Mouse (Mus musculus) heart, postnatal 25 days (tissue): Measurements from ENCODE around the gene Depdc7. TPM values are rescaled to one million over a fixed set of nuclear protein-coding genes. Genes with fewer than 3 reads are reported as not detected.

ENCODE experiments used
- DNase-seq: peaks from one replicate; pipeline ENCODE4 v3.0.0; 2022; ENCODE audit warnings: low spot score
- intact Hi-C: fragments of 180-260 bp; cut with DNase I; formaldehyde crosslinking; loops from one replicate; pipeline ENCODE4 v1.15.1; 2025
- total RNA-seq, 2 experiments: library from RNA; stranded (reverse); gene quantifications; 2 replicates each; pipeline ENCODE4 v1.2.3; 2021

Gene Depdc7
- total RNA-seq = under 1 TPM; 0.89 to 0.99 TPM

- intact Hi-C loops = loop anchor here (5.0 kb wide), 1 partner anchor 55 kb away; no protein-coding TSS in a partner anchor
- DNase-seq = peak; percentile 74
These were observed at the start of gene Depdc7 for GRCm38 (mm10) chr2:104742741-104743064. Gene Depdc7, minus strand, starts transcription at chr2:104742878.

GRCm38 (mm10) chr2:104774763-104775162 is 32.1 kb upstream of the Depdc7 start:
- no peak for DNase-seq
- intact Hi-C loops = loop anchor here (1.0 kb wide), 1 partner anchor 89 kb away; no protein-coding TSS in a partner anchor

GRCm38 (mm10) chr2:104768697-104769096 is 26.0 kb upstream of the Depdc7 start:
- no peak for DNase-seq
- intact Hi-C loops = no loop called here

GRCm38 (mm10) chr2:104764018-104764417 is 21.3 kb upstream of the Depdc7 start:
- intact Hi-C loops = no loop called here
- no peak for DNase-seq

- no peak for DNase-seq
- intact Hi-C loops = no loop called here
These were observed 20.5 kb upstream of the Depdc7 start for GRCm38 (mm10) chr2:104763134-104763703.

- no peak for DNase-seq
- intact Hi-C loops = loop anchor here (10.0 kb wide), 1 partner anchor 306 kb away; no protein-coding TSS in a partner anchor
These were observed 7.9 kb upstream of the Depdc7 start for GRCm38 (mm10) chr2:104750611-104751010.

DNA sequence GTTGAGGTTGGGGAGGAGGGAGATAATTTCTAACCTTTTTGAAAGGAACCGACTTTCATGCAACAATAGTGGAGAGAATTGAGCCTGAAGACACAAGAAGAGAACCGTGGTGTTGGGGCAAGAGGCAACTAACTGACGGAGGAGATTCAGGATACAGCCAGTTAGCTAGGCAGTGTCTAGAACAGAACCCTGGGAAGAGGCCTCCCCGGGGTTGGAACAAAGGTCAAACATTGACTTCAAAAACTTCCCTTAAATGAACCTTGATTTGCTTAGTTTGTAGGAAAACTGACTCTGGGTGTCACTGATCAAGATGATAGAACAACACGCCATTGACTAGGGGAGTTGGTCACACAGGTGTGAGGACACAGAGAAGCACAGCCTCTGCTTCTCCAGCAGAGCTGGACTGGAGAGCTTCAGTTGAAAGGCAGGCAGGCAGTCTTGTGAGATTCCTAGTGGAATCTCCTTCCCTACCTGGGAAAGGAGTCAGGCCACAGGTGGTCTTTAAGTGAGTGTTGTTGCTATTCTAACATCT is 6.0 kb upstream of the Depdc7 start:
- intact Hi-C loops = no loop called here
- no peak for DNase-seq

GRCm38 (mm10) chr2:104746251-104746650 is 3.6 kb upstream of the Depdc7 start:
- DNase-seq = no peak
- intact Hi-C loops = no loop called here

DNA sequence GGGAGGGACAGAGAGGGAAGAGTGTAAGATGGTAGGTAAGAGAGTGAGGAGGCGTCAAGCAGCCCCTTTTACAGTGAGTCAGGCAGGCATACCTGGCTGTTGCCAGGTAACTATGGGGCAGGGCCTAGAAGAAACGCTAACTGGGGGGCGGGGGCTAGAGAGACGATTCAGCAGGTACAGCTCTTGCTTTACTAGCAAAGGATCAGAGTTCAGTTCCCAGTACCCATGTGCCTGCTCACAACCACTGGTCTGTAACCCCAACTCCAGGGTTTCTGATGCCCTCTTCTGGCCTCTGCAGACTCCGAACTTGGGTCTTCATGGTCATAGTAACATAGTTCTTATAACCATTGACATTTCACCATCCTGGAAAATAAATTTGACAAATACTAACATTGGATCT is 1.3 kb upstream of the Depdc7 start:
- intact Hi-C loops = loop anchor here (5.0 kb wide), 1 partner anchor 57 kb away; no protein-coding TSS in a partner anchor
- no peak for DNase-seq

DNA sequence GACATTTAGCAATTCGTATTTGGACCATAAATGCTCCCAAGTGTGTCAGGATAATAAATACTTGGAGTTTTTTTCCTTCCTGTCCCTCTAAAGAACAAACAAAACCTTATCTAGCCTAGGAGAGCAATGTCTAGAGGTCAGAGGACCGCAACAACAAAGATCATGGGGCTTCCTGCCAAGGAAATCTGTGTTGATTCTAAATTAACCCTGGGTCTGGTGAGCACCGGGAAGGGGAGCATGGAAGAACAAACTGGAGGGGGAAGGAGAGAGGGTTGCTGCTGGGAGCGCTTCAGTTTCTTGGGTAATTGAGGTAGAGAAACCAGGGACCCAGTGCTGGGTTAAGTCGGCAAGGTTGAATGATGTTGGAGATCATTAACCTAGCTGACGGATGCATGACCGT is 482 bp upstream of the Depdc7 start:
- DNase-seq = no peak
- intact Hi-C loops = loop anchor here (5.0 kb wide), 1 partner anchor 56 kb away; no protein-coding TSS in a partner anchor

GRCm38 (mm10) chr2:104741896-104742740 is 560 bp downstream of the Depdc7 start:
- intact Hi-C loops = loop anchor here (5.0 kb wide), 1 partner anchor 55 kb away; no protein-coding TSS in a partner anchor
- DNase-seq = no peak

DNA sequence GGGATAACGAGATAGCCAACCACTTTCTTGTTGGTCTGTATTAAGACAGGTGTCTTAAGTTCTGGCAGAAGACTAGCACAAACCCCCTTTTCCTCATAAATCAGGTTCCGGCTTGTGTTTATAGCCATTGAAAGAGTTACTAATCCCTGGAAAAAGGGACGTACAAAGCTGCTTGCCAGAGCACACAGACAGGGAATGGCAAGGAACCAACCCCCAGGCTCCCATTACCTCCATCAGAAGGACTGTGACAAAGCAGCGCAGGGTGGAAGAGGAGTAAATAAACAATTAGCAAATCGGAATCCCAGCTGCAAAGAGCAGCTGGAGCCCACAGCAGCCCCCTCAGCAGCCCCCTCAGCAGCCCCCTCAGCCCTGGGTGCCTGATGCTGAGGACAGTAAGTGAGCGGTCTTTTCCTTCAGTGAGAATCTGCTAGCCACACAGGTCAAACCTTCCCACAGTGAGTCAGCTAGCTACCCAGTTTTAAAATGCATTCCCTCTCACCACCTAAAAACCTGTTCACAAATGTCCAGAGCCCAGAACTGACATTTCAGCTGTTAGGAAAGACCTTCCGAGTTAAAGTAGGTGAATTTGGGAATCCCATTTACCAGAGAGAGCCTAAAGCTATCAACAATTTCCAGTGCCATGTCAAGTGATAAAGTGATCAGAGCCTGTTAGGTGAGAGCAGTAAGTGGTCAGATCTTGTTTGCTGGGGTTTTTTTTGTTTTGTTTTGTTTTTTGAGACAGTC is 1.5 kb downstream of the Depdc7 start:
- no peak for DNase-seq
- intact Hi-C loops = loop anchor here (5.0 kb wide), 1 partner anchor 54 kb away; no protein-coding TSS in a partner anchor

DNA sequence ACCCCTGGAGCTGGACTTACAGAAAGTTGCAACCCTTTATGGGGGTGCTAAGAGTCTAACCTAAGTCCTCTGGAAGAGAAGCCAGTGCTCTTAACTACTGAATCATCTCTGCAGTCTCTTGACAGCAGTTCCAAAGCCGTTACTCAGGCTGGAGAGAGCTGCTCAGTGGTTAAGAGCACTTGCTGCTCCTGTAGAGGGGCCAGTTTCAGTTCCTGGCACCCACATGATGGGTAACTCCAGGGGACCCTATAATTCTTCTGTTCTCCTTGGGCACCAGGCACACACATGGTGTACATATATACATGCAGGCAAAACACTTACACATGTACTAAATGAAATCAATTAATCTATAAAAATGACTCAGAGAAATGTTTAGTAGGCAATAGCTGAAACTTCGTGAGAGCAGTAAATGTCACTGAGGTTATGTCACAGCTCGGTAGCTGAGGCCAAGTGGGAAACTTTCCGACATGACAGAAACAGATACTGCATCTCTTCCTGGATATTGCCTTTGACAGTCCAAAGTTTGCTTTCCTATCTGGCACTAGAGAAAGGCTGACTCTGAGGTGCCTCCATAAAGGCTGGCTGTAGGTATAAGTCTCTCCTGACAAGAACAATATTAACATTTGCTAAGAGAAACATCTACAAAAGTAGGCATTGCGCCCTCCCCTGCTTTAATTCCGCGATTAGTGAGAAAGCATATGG is 2.3 kb downstream of the Depdc7 start:
- intact Hi-C loops = loop anchor here (5.0 kb wide), 1 partner anchor 53 kb away; no protein-coding TSS in a partner anchor

GRCm38 (mm10) chr2:104739691-104740090 is 3.0 kb downstream of the Depdc7 start:
- no peak for DNase-seq
- intact Hi-C loops = loop anchor here (5.0 kb wide), 1 partner anchor 52 kb away; no protein-coding TSS in a partner anchor

More for the DNA sequence above, 2.3 kb downstream of the Depdc7 start:
- DNase-seq = no peak

GRCm38 (mm10) chr2:104736241-104736640 is 6.4 kb downstream of the Depdc7 start:
- intact Hi-C loops = no loop called here
- DNase-seq = no peak

GRCm38 (mm10) chr2:104732562-104733256 is 10.0 kb downstream of the Depdc7 start:
- intact Hi-C loops = no loop called here
- DNase-seq = no peak

DNA sequence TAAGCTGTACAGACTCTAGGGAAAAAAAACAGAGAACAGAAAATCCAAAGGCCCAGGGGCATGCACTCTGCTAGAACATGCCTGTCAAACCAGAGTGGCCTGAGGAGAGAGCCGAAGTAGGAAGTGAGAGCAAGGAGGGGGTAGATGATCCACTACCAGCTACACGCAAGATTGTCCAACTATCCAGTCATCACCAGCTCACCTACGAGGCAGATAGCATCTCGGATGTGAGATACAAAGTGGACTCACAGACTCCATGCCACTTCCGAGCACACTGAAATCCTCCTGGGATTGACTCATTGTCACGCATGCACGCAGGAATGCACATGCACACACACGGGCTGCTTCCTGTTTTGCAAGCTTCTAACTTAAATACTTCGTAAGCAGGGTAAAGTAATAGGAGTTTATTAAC is 10.6 kb downstream of the Depdc7 start:
- no peak for DNase-seq
- intact Hi-C loops = no loop called here

DNA sequence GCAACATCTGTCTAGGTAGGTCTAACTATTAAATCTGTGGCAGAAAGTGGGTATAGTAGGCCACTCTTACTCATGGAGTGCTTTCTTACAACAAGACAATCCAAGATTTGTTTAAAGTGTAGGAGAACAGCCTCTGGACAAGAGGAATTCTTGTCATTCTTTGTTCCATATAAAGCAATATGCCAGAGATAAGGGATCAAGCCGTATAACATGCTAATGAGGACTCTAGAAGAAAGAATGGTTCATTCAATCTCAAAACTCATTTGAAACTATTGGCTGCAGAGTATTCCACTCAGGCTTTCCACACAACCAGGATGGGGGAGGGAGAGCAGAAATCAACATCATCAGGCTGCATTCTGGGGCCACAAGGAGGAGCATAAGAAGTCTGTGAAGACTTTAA is 15.3 kb downstream of the Depdc7 start:
- intact Hi-C loops = no loop called here
- no peak for DNase-seq

DNA sequence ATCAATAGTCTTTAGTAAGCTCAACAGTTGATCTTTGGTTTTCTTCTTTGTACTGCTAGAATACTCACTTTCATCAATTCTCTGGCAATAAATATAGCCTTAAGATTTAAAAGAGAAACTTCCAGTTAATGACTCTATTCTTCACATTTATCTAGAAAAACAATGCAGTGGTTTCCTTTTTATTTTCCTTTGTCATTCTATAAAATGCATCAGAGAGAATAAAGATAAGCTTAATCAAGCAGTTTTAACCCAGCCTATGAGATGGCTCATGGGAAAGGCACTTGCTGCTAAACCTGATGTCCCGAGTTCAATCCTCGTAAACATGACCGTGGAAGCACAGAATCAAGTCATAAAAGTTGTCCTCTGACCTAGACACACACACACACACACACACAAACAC is 20.7 kb downstream of the Depdc7 start:
- intact Hi-C loops = no loop called here
- DNase-seq = no peak
